Mouse (Mus musculus) spleen, adult 2 months (tissue): ENCODE measurements around the gene Dnaic1.

Source experiments
- CTCF ChIP-seq: fragments of 200-500 bp; IDR thresholded peaks from 2 replicates; pipeline ENCODE4 v1.5.1; 2011; ENCODE audit warnings: mild to moderate bottlenecking, inconsistent platforms; ENCODE audit not compliant: insufficient read depth, insufficient read length, insufficient replicate concordance; ENCODE audit errors: extremely low read depth
- POLR2A ChIP-seq: fragments of 200-500 bp; IDR thresholded peaks from 2 replicates; pipeline ENCODE4 v1.6.1; 2011; ENCODE audit warnings: low read depth, low read length, inconsistent platforms

- TF ChIP-seq CTCF, result no peak
- no peak for TF ChIP-seq POLR2A
These were observed 48.9 kb upstream of the Dnaic1 start for GRCm38 (mm10) chr4:41520641-41521040.
